Mouse (Mus musculus) limb, embryonic 12.5 days (tissue): ENCODE results near the gene Shisa7. TPM values are rescaled to one million over a fixed set of nuclear protein-coding genes. Genes with fewer than 3 reads are reported as not detected.

Source experiments
- ATAC-seq: fragments of 200-750 bp; cut with Nextera tagmentation; 2 replicates; pipeline ENCODE4 v1.8.0; 2017; ENCODE audit warnings: low read depth, moderate TSS enrichment; ENCODE audit not compliant: insufficient number of reproducible peaks, insufficient read depth, low FRiP score, low TSS enrichment
- H3K27ac ChIP-seq: fragments of 300-500 bp; sonication (generic); 2 replicates; pipeline ENCODE4 v1.5.1; 2016; ENCODE audit warnings: mild to moderate bottlenecking, moderate library complexity
- H3K27me3 ChIP-seq: fragments of 300-500 bp; sonication (generic); 2 replicates; pipeline ENCODE4 v1.6.1; 2016; ENCODE audit warnings: mild to moderate bottlenecking, moderate library complexity
- H3K36me3 ChIP-seq: fragments of 300-500 bp; sonication (generic); 2 replicates; pipeline ENCODE4 v1.6.1; 2016; ENCODE audit warnings: mild to moderate bottlenecking, moderate library complexity
- H3K4me1 ChIP-seq: fragments of 300-500 bp; sonication (generic); replicated peaks from 2 replicates; pipeline ENCODE4 v1.6.1; 2016
- H3K4me2 ChIP-seq: fragments of 300-500 bp; sonication (generic); 2 replicates; pipeline ENCODE4 v1.6.1; 2016; ENCODE audit warnings: mild to moderate bottlenecking, moderate library complexity
- H3K4me3 ChIP-seq: fragments of 300-500 bp; sonication (generic); replicated peaks from 2 replicates; pipeline ENCODE4 v1.5.1; 2016; ENCODE audit warnings: mild to moderate bottlenecking
- H3K9ac ChIP-seq: fragments of 300-500 bp; sonication (generic); replicated peaks from 2 replicates; pipeline ENCODE4 v1.6.1; 2016; ENCODE audit warnings: mild to moderate bottlenecking, moderate library complexity
- H3K9me3 ChIP-seq: fragments of 300-500 bp; sonication (generic); 2 replicates; pipeline ENCODE4 v1.6.1; 2016; ENCODE audit warnings: mild to moderate bottlenecking, moderate library complexity
- WGBS: fragments of 180-500 bp; shearing (Covaris S2); methylation state at CpG from one replicate; pipeline ENCODE4 v1.1.7; 2016; 5-methylcytosine and 5-hydroxymethylcytosine counted together
- polyA plus RNA-seq: library from polyadenylated mRNA; unstranded; fragments of >200 nt; fragmentation: Nextera tagmentation; extraction: Ambion mirVana; gene quantifications from 2 replicates; pipeline ENCODE4 v1.2.1, GENCODE M21; 2016

Shisa7 gene
- polyA plus RNA-seq, 1 experiment from 2014 or later, result 0.21 TPM

GRCm38 (mm10) chr7:4776861-4777830, 67.3 kb downstream of the Shisa7 start:
- peaks cover 71% of the 10 kb centered on the region for H3K27me3 ChIP-seq

DNA sequence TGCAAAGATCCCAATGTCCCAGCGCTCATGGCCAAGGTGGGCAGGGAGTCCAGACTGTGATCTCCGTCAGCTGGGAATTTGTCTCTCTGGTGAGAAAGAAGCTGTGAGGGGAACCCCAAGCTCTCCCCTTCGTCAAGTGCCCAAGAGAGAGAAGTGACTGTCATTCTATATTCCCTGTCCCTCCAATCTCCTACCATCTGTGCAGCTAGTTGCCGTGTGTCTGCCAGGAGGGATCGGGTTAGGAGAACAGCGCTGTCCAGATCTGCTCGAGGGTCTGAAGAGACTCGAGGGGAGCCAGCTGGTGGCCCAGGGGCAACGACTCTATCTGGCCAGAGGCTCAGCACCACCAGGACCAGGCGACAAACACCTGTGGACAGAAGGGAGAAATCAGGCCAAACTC, 68.4 kb downstream of the Shisa7 start:
- Histone ChIP-seq H3K4me2 (no peak overlapping the region), H3K4me3 (no peak overlapping the region), H3K27me3 (peaks cover 61% of the 10 kb centered on the region), H3K9me3 (no peaks in the 10 kb centered on the region), H3K36me3 (no peaks in the 10 kb centered on the region), H3K27ac (no peak overlapping the region), H3K9ac (no peak overlapping the region), H3K4me1 (peaks cover 22% of the 10 kb centered on the region)
- ATAC-seq, result no peak
- WGBS, result 50% methylated on average over 10 of the region's 10 CpGs

More at GRCm38 (mm10) chr7:4776861-4777830, 67.3 kb downstream of the Shisa7 start:
- ATAC-seq, result peak; percentile 85
- Histone ChIP-seq H3K27ac (no peak overlapping the region), H3K9me3 (no peaks in the 10 kb centered on the region), H3K9ac (peak overlapping the region; percentile 19; the same call in 1 of the 2 replicates), H3K4me2 (peak overlapping the region; percentile 54), H3K4me1 (peaks cover 24% of the 10 kb centered on the region), H3K4me3 (peak overlapping the region; percentile 34), H3K36me3 (no peaks in the 10 kb centered on the region)
- 1% methylated on average over 41 of the region's 56 CpGs for WGBS

Other genes with a start within 250 kb of the Shisa7 start
- gene Ptprh, start 240.7 kb downstream of the Shisa7 start, polyA plus RNA-seq, result not detected in 2 replicates
- gene Tmem86b, start 213.3 kb downstream of the Shisa7 start, polyA plus RNA-seq, result 1.9 and 2.4 TPM in 2 replicates
- 10.6 and 14.8 TPM in 2 replicates for gene Ppp6r1, start 185.7 kb downstream of the Shisa7 start, polyA plus RNA-seq
- gene Hspbp1, start 159.6 kb downstream of the Shisa7 start, polyA plus RNA-seq, result 107 and 111 TPM in 2 replicates
- gene Brsk1, start 154.1 kb downstream of the Shisa7 start, polyA plus RNA-seq, result 2.4 and 3.6 TPM in 2 replicates
- gene Tmem150b, start 119.4 kb downstream of the Shisa7 start, polyA plus RNA-seq, result 0.13 and 0.26 TPM in 2 replicates
- 67.3 and 73.3 TPM in 2 replicates for gene Kmt5c, start 104.6 kb downstream of the Shisa7 start, polyA plus RNA-seq
- gene Cox6b2, start 91.6 kb downstream of the Shisa7 start, polyA plus RNA-seq, result 61.5 and 70.0 TPM in 2 replicates
- not detected in 2 replicates for gene Fam71e2, start 73.4 kb downstream of the Shisa7 start, polyA plus RNA-seq
- not detected in 2 replicates for gene Il11, start 61.8 kb downstream of the Shisa7 start, polyA plus RNA-seq
- gene Tmem190, start 61.8 kb downstream of the Shisa7 start, polyA plus RNA-seq, result 0.54 TPM in 1 of 2 replicates, not detected in the other
- 6.5 and 6.8 TPM in 2 replicates for gene Tmem238, start 55.0 kb downstream of the Shisa7 start, polyA plus RNA-seq
- gene Rpl28, start 51.8 kb downstream of the Shisa7 start, polyA plus RNA-seq, result 396 and 399 TPM in 2 replicates
- gene Ube2s, start 32.1 kb downstream of the Shisa7 start, polyA plus RNA-seq, result 437 and 457 TPM in 2 replicates
- gene Isoc2b, start 25.6 kb upstream of the Shisa7 start, polyA plus RNA-seq, result 4.2 and 5.2 TPM in 2 replicates
- 0.97 and 1.3 TPM in 2 replicates for gene Isoc2a, start 32.5 kb upstream of the Shisa7 start, polyA plus RNA-seq
- not detected in 2 replicates for gene Gm36210, start 61.8 kb upstream of the Shisa7 start, polyA plus RNA-seq
- 3.6 and 4.2 TPM in 2 replicates for gene Zfp628, start 70.5 kb upstream of the Shisa7 start, polyA plus RNA-seq
- gene Nat14, start 77.3 kb upstream of the Shisa7 start, polyA plus RNA-seq, result 3.1 and 4.4 TPM in 2 replicates
- 2.5 and 3.1 TPM in 2 replicates for gene Ssc5d, start 81.1 kb upstream of the Shisa7 start, polyA plus RNA-seq
- 0.29 and 0.51 TPM in 2 replicates for gene Sbk2, start 119.7 kb upstream of the Shisa7 start, polyA plus RNA-seq
- not detected in 2 replicates for gene Sbk3, start 126.5 kb upstream of the Shisa7 start, polyA plus RNA-seq
- gene Zfp579, start 151.5 kb upstream of the Shisa7 start, polyA plus RNA-seq, result 34.0 and 39.9 TPM in 2 replicates
- gene Zfp524, start 169.7 kb upstream of the Shisa7 start, polyA plus RNA-seq, result 7.1 and 7.8 TPM in 2 replicates
- gene Fiz1, start 170.0 kb upstream of the Shisa7 start, polyA plus RNA-seq, result 57.9 and 58.9 TPM in 2 replicates
- 1.2 TPM in 1 of 2 replicates, not detected in the other for gene Gm44973, start 170.8 kb upstream of the Shisa7 start, polyA plus RNA-seq
- 7.0 and 8.1 TPM in 2 replicates for gene Zfp865, start 175.7 kb upstream of the Shisa7 start, polyA plus RNA-seq
- gene Ccdc106, start 175.9 kb upstream of the Shisa7 start, polyA plus RNA-seq, result 27.3 and 27.5 TPM in 2 replicates
- gene 4632433K11Rik, start 189.4 kb upstream of the Shisa7 start, polyA plus RNA-seq, result not detected in 2 replicates
- 4.7 and 5.2 TPM in 2 replicates for gene Zfp784, start 193.8 kb upstream of the Shisa7 start, polyA plus RNA-seq
- 29.3 and 39.6 TPM in 2 replicates for gene Zfp580, start 206.8 kb upstream of the Shisa7 start, polyA plus RNA-seq
- 171 and 175 TPM in 2 replicates for gene U2af2, start 217.4 kb upstream of the Shisa7 start, polyA plus RNA-seq
- gene Epn1, start 235.5 kb upstream of the Shisa7 start, polyA plus RNA-seq, result 62.8 and 67.3 TPM in 2 replicates